Mouse (Mus musculus): ENCODE measurements around the gene Hecw1.
"Not testable (repeated sequence)": the region's sequence is repeated elsewhere in the genome, so short reads cannot be mapped to it uniquely, and the experiment has no call there.

The Hecw1 gene

GRCm38 (mm10) chr13:14374470-14374869 lies 148.6 kb downstream of the Hecw1 start:
- in situ Hi-C loops (cut with MboI): no loop called here

GRCm38 (mm10) chr13:14365546-14365945 lies 157.5 kb downstream of the Hecw1 start:
- in situ Hi-C loops (cut with MboI): no loop called here

GRCm38 (mm10) chr13:14327252-14327651 lies 195.8 kb downstream of the Hecw1 start:
- in situ Hi-C loops (cut with MboI): no loop called here

GRCm38 (mm10) chr13:14306617-14307016 lies 216.4 kb downstream of the Hecw1 start:
- in situ Hi-C loops (cut with MboI): no loop called here

- in situ Hi-C loops (cut with MboI): no loop called here
Measured at GRCm38 (mm10) chr13:14304103-14304502, 218.9 kb downstream of the Hecw1 start.

GRCm38 (mm10) chr13:14302921-14303320 lies 220.1 kb downstream of the Hecw1 start:
- in situ Hi-C loops (cut with MboI): no loop called here

GRCm38 (mm10) chr13:14290016-14290415 lies 233.0 kb downstream of the Hecw1 start:
- in situ Hi-C loops (cut with MboI): no loop called here

GRCm38 (mm10) chr13:14271476-14271875 lies 251.6 kb downstream of the Hecw1 start:
- in situ Hi-C loops (cut with MboI): no loop called here

GRCm38 (mm10) chr13:14260939-14261338 lies 262.1 kb downstream of the Hecw1 start:
- in situ Hi-C loops (cut with MboI): not testable (repeated sequence)

- in situ Hi-C loops (cut with MboI): no loop called here
Measured at GRCm38 (mm10) chr13:14245946-14246345, 277.1 kb downstream of the Hecw1 start.

- in situ Hi-C loops (cut with MboI): no loop called here
Measured at GRCm38 (mm10) chr13:14179669-14180068, 343.4 kb downstream of the Hecw1 start.

GRCm38 (mm10) chr13:14177989-14178388 lies 345.0 kb downstream of the Hecw1 start:
- in situ Hi-C loops (cut with MboI): no loop called here
